Mouse (Mus musculus): ENCODE measurements around the gene Gm1123.

Gene Gm1123

DNA sequence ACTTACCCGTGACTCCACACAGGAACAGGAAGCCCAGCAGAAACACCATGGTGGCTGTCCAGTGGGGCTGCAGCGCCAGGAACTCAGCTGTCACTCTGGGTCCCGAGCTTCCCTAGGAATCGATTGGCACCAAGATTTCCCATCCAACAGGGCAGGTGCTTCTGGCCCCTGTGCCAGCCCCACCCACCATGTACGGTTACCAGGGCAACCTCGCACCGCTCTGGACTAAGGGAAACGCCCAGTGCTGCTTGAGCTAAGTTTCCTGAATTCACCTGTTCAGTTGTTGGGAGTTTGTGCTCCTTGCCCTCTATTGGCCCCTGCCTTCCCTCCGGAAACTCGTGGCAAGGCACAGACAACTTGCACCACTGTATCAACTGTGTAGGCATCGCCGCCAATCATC lies at the start of gene Gm1123:
Gm1123 (minus strand) TSS at position 141 of the 400 bp plus-strand sequence.
- DNase-seq (ENCODE audit: extremely low read depth, low read depth) = no peak

DNA sequence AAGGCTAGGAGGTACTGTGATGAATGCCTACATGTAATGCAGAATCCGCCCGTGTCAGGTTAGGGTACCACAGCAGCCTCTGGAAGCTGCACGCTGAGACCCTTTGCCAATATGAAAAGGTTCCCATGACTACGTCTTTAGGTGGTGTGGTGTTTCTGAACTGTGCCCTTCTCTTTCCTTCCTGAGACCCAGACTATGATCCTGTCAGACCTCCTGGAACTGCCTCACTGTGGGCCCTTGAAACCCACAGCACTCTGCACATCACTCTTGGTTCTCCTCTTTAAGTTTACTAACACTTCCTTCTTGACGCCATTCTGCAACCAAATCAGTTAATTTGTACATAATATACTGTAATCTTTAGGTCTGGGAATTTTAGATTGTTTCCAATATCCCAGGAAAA lies 46.2 kb upstream of the Gm1123 start:
- DNase-seq (ENCODE audit: extremely low read depth, low read depth) = no peak

DNA sequence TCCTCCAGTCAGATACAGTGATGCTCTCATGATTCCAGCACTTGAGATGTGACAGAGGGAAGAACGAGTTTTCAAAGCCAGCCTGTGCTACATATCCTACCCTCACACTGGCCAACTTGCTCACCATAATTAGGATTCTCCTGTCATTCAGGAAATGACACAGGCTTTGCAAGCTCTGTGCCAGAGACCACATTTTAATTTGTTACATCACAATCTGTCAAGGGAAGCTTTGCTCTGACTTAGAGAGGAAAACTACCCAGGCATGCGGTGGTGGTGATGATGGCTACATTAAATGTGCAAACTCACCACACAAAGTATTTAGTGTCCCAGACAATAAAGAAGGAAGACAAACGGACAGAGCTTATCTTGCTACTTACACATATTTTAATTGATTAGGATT lies 45.8 kb upstream of the Gm1123 start:
- DNase-seq (ENCODE audit: extremely low read depth, low read depth) = no peak

DNA sequence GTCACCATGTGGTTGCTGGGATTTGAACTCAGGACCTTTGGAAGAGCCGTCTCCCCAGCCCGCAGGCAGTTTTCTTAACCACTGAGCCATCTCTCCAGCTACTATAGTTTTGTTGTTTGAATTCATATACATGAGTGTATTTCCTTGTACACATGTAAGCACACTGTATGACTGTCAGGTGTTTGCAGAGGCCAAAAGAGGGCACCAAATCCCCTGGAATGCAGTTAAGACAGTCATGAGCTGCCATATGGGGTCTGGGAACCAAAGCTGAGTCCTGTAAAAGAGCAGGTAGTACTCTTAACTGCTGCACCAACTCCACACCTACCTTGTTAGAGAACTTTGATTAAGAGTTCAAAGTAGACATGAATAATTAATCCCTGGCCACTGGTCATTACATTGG lies 45.1 kb upstream of the Gm1123 start:
- no peak for DNase-seq (ENCODE audit: extremely low read depth, low read depth)

DNA sequence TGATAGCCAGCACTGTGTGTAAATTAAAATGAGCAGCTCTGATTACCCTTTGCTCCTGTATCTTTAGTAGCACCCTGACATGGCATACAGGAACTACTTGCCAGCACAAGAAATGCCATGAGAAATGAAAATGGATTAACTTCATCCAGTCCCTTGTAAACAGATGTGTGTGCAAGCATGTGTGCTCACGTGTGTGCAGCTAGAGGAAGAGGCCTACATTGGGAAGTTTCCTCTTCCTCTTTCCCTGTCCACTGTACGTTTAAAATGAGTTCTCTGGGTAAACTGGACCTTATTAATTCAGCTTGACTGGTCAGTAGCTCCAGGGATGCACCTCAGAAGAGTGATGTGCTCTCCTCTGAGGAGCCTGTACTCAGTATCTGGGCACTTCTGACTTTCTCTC lies 38.9 kb upstream of the Gm1123 start:
- no peak for DNase-seq (ENCODE audit: extremely low read depth, low read depth)

DNA sequence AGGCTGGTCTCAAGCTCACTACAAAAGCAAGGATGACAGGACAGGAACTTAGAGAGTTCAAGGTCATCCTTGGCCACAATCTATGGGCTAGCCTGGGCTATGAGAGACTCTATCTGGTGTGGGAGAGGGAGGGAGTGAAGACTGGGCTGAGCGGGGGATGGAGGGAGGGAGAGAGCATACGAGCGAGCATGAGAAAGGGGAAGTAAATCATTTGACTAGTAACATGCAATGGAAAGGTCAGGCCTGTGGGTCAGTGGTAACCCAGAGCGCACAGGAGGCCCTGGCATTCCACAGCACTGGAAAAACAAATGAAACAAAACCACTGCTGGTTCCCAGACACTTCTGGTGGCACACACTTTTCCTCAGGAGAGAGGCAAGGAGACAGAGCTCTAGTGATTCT lies 37.0 kb upstream of the Gm1123 start:
- DNase-seq (ENCODE audit: extremely low read depth, low read depth) = no peak

DNA sequence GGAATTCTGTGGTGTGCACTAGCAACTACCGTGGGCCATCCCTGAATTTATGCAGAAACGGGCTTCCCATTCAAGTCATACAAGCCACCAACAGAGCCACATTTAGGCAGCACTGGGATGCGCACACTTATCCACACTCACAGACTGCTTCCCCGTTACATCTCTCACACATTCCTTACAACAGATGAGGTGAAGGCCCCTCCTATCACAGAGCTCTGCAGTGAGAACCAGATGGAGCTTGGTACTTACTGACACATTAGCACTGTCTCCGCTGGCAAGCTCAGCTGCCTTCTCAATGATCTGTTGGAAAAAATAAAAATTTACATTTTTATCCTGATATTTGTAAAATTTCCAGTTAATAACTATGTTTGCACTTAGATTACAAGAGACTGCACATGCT lies 29.8 kb upstream of the Gm1123 start:
- no peak for DNase-seq (ENCODE audit: extremely low read depth, low read depth)

DNA sequence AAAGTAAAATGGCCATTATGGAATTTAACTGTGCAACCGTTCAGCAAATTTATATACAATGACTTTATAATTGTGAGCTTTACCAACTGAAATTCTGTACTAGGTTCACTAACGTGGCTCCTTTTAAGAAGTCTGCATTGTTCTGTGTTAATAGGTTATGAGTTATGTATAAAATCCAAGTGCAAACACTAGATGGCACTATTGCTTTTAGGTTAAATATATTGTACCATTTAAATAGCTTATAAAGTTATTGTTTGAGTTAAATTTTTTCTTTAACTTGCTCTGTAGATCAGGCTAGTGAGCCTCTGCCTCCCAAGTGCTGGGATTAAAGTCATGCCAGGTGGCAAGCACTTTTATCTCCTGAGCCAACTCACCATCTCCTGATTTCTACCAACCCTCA lies 28.7 kb upstream of the Gm1123 start:
- peak; percentile 56 for DNase-seq (ENCODE audit: extremely low read depth, low read depth)

DNA sequence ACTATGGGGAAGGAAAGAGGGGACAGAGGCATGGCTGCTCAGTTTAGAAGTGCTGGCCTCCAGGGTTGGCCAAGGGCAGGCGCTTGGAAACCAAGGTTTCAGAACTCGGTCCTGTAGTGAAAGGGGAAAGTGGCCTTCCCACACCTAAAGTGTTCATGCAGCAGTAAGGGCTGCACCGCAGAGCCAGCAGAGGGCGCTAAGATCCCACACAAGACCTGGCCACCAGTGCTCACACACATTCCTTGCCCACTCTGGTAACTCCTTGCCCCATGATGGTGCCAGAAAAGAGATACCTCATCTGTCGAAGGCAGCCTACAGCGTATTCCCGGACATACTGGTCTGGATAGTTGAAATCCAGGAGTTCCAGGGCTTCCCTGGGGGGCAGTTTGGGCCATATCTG lies 27.0 kb upstream of the Gm1123 start:
- DNase-seq (ENCODE audit: extremely low read depth, low read depth) = peak; percentile 25

DNA sequence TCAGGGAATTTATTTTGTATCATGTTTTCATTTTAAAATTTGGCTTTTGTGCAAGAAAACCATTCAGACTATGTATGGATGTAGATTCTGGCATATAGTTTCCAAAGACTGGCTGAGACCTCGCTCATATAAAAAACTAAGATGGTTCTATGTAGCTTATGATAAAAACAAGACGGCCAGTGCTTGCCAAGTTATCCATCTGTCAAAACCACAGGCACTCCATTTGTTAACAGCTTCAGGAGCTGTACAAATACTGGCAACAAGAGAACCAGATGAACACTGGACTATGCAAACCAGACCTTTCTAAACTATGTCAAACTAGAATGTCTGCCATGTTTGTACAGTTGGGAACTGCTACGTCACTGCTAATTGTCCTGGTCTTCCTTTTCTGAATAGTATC lies 22.2 kb upstream of the Gm1123 start:
- DNase-seq (ENCODE audit: extremely low read depth, low read depth) = no peak

DNA sequence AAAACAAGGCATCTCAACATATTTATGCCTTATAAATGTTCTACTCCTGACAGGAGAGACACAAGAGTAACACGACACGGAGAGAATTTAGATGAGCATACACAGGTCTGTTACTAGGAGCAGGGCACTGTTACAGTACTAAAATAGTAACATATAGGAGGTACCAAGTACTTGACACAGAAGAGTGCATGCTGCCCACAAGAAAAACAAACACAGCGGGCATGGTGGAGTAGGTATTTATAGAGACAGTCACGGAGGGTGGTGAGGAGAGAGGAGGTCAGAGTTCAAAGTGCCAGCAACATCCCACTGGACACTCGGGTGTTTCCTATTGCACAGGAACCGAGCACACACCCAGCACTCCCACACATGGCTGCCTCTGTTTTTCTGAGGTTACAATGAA lies 14.2 kb upstream of the Gm1123 start:
- DNase-seq (ENCODE audit: extremely low read depth, low read depth) = no peak

DNA sequence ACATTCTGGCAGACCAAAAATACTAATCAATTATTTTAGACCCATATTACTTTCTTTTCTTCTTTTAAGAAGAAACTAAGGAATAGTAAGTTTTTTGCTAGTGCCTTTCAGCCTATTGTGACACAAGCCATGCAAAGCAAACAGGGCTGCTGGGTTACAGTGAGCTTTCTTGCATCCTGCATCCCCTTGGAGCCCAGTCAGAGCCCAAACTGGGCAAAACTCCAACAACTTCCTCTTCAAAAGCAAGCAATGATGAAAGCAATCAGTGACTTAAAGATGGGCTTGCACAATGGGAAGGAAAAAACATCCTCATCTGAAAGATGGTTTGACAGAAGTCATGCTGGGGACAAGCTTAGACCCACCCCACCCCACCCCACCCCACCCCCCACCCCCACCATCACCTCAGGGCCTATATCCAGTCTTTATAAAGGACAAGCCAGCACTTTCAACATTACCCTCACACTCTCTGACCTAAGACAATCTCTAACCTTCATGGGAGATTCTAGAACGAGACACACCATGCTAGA lies 13.3 kb upstream of the Gm1123 start:
- no peak for DNase-seq (ENCODE audit: extremely low read depth, low read depth)

DNA sequence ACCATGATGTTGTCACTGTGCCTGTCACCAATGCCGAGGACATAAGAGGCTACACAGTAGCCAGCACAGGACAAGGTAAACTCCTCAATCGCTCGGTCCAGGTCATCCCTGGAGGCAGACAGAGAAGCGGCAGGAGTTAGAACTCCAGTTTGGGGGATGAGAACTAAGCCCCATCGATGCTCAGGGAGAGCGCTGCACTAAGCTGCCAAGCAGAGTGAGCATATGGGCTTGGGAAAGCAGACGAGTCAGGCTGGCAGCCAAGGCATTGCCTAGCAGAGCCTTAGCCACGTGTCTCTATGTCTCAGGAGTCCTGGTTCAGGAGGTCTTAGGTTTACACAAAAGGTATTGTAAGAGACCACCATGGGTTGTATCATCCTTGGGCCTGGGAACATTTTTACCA lies 9.2 kb upstream of the Gm1123 start:
- DNase-seq (ENCODE audit: extremely low read depth, low read depth) = no peak

DNA sequence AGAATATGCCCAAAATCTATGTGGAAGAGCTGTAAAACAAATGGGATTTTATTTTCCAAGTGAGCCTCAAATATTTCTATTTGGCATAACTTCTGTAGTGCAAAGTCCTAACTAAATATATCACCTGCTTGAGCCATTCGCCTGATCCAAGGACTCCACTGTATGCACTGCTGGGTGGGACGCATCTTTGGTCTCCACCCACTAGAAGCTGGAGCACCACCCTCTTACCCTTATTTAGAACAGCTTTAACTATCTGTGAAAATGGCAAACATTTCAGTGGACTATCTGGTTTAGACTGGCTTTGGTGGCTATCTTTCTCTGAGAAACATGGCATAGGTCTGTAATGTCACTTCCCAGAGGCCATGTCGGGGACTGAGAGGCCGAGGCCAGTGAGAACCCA lies 7.1 kb upstream of the Gm1123 start:
- DNase-seq (ENCODE audit: extremely low read depth, low read depth) = no peak

DNA sequence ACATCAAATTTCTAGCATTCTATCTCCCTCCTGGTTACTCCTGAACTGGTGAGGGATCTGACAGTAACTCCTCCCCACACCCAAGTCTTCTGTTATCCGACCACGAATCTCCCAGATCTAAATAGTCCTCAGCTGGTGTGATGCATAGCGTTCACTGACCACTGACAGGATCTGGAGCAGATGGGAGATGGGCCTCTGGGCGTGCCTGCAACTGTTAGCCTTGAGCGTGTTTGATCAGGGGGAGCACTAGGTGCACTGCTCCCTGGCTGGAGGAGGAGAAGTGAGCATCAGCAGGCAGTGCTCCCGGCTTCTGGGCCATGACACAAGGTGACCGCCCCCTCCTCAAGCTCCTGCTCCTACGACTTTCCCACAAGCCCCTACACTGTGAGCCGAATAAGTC lies 6.5 kb upstream of the Gm1123 start:
- DNase-seq (ENCODE audit: extremely low read depth, low read depth) = no peak

DNA sequence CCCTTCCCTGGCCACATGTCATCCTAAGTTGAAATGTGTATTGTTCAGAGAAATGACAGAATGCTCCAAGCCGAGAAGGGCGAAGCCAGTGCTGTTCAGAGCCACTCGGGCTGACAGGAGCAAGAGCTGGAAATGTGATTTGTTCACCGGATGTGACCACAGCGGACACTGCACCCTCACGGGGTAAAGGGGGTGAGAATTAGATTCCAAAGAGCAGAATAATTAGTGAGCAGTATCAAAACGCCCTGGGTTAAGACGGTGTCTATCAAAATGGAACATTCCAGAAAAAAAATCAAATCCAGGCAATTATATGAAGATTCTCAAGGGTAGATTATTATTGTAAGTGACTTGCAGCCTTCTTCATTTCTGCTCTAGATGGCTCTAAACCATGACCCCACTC lies 1.4 kb downstream of the Gm1123 start:
- DNase-seq (ENCODE audit: extremely low read depth, low read depth) = no peak

DNA sequence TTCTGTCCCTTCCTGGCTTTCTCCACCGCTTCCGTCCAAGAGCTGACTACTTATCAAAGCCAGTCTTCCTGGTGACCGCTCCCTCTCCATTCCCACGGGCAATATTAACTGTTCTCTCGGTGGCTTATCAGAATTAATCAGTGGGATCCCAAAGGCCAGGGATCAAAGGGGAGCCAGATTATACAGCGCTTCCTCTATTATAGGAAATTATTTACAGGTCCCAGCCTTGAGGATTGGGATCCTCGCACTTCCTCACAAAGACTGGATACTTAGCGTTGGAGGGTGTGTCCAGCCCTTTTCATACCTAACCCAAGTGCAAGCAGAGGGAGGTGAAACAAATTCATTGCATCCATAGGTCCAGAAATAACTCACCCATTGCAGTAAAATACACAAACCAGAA lies 3.5 kb downstream of the Gm1123 start:
- DNase-seq (ENCODE audit: extremely low read depth, low read depth) = no peak

DNA sequence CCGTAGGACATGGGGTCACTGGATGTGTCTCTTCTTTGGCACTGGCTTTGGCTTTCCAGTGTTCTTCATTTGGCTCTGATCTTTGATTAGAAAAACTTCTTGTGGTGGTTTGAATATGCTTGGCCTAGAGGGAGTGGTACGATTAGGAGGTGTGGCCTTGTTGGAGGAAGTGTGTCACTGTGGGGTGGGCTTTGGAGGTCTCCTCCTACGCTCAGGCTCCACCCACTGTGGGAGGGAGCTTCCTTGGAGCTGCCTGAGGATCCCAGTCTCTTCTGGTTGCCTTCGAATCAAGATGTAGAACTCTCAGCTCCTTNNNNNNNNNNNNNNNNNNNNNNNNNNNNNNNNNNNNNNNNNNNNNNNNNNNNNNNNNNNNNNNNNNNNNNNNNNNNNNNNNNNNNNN lies 13.8 kb downstream of the Gm1123 start:
- DNase-seq (ENCODE audit: extremely low read depth, low read depth) = no peak

DNA sequence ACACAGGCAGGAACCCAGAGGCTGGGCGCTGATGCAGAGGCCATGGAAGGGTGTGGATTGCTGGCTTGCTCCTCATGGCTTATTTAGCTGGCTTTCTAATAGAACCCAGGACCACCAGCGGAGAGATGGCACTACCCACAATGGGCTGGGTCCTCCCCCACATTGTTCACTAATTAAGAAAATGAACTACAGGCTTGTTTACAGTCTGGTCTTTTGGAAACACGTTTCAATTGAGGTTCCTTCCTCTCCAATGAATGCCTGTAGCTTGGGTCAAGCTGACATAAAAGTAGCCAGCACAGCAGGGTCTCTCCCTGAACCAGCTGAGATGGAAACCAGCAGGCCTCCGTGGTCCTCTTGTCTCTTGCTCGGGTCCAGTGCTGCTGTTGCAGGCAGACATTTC lies 14.3 kb downstream of the Gm1123 start:
- DNase-seq (ENCODE audit: extremely low read depth, low read depth) = no peak

DNA sequence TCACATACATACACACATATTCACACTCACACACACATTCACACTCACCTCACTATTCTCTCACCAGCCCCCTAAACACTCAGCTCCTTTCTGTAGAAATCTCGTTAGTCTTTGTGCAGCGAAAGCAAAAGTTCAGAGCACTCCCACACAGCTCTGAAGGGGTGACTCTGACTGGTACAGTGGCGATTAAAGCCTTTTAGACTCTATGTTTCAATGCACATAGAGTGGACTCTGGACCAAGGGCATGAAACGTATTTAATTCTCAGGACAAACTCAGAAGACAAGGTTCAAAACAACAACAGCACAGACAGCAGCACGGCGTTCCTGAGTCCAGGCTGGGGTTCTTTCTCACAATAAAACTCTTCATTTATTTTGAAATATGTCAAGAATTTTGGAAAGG lies 17.8 kb downstream of the Gm1123 start:
- DNase-seq (ENCODE audit: extremely low read depth, low read depth) = no peak

DNA sequence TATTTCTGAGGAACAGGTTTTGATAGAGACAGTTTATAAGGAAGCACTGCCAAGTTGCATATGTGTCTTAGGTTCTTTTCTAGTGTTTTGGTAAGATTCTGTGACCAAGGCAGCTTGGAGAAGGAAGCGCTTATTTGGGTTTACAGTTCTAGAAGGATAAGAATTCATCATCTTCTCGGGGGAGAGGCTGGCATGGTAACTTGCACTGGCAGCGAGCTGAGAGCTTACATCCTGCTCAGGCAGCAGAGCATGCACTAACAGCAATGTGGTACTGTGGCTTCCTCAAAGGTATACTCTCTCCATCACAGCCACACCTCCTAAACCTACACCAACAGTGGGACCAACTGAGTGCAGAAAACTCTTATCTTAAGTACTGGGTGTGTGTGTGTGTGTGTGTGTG lies 18.8 kb downstream of the Gm1123 start:
- no peak for DNase-seq (ENCODE audit: extremely low read depth, low read depth)

DNA sequence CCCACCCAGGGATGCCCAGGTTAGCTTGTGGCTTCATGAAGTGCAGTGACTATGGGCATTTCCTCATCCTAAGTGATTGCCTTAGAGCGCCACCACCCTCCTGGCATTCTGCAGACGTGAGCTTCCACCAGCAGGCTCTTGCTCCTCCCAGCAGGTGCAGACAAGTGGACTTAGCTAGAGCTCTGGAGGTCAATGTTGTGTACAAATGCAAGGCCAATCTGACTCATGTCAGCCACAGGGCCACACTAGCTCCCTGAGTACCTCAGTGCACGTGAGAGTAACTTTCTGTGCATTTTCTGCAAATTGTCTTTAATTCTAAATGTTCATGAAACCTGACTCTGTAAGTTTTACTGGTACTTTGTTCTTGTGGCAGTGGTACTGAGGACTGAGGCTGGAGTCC lies 19.2 kb downstream of the Gm1123 start:
- DNase-seq (ENCODE audit: extremely low read depth, low read depth) = no peak

DNA sequence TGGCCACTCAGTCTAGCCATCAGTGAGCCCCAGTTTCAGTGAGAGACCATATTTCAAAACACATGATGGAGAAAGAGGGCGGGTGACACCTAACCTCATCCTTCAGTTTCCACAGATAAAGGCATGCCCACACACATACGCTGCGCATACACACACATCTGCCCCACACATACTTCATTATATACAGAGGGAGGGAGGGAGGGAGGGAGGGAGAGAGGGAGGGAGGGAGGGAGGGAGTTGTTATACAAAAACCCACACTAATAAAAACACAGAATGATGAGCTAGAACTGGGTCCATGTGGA lies 25.7 kb downstream of the Gm1123 start:
- no peak for DNase-seq (ENCODE audit: extremely low read depth, low read depth)

DNA sequence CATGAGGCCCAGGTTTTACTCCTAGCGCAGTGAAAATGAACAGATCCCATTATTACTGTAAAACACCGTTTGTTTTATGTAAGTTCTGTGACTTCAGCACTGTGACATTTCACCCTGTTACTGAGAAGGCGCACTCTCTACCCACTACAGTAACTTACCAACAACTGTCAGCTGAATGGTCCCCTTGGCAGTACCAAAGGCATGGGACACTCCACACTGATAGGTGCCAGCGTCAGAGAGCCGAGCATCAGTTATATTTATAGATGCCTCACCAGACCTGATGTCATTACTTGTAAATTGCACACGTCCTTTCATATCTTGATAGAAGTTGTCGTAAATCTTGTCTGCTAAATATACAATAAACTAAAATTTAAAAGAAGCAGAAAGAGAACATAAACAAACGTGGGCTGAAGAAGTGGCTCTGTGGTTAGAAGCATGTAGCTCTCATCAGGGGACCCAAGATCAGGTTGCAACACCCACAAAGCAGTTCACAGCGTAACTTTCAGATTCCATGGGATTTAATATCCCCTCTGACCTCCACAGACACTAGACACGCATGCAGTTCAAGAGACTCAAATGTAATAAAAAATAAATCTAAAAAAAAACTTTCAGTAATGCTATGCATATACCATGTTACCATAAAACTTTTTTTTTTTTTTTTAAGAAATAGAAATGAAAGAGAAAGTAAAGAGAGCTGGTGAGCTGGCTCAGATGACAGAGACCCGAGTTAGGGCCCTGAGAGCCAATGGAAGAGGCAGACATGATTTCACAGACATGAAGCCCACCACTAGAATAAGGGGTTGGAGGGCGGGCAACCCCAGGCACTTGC lies 26.2 kb downstream of the Gm1123 start:
- DNase-seq (ENCODE audit: extremely low read depth, low read depth) = no peak
